Mouse (Mus musculus) spleen, postnatal 14 days (tissue): ENCODE data around the gene Nme4.
"Not testable (repeated sequence)": the region's sequence is repeated elsewhere in the genome, so short reads cannot be mapped to it uniquely, and the experiment has no call there.

Experiments
- DNase-seq, 2 experiments: peaks; one replicate each; pipeline ENCODE4 v3.0.0; 2021 to 2022; ENCODE audit warnings: low spot score in 2 of 2

Gene Nme4

DNA sequence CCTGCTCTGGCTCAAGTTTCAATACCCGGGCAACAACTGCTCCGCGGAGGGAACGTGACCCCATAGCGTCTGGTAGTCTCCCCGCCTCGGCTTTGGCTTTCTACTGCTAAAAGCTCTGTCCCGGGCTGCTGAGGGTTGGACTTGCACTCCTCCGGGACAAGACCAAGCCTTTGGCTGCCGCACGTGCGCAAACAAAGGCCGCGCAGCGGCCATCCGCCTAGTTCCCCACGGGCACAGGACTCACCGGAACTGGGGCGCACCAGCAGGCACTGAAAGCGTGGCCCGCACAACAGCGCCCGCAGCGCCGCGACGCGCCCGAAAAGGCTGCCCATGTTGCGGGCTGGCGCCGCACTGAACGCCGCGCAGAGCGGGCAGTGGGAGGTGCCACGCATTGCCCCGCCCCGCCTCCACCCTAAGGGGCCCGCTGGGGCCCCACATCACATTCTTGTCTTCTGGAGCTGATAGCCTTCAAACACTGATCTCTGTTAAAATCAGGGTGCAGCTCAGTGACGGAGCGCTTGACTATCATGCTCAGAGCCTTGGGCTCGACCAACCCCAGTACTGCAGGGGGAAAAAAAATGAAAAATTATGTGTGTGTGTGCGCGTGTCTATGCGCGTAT, at the start of gene Nme4:
Gene Nme4, minus strand, starts transcription at position 482 of the 620 bp plus-strand sequence.
- peak; percentile 29 to 47 for DNase-seq

DNA sequence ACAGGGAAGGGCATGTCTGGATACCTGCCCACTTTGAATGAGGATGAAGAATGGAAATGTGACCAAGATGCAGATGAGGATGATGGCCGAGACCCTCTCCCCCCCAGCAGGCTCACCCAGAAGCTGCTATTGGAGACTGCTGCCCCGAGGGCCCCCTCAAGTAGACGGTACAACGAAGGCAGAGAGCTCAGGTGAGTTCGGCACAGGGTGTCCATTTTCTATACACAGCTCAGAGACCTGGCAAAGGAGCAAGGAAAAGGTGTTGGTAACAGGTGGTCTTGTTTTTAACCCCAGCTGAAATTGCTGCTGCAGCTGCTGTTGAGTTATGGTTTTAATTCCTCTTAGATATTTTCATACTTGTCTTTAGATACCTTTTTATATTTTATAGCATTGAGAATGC, 48.0 kb upstream of the Nme4 start:
- DNase-seq: no peak

DNA sequence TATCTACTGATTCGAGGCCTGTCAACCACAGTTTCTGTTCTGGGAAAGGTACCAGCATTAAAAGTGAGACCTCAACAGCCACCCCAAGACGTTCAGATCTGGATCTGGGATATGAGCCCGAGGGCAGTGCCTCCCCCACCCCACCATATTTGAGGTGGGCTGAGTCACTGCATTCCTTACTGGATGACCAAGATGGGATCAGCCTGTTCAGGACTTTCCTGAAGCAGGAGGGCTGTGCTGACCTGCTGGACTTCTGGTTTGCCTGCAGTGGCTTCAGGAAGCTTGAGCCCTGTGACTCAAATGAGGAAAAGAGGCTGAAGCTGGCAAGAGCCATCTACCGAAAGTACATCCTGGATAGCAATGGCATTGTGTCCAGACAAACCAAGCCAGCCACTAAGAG, 47.4 kb upstream of the Nme4 start:
- no peak for DNase-seq

DNA sequence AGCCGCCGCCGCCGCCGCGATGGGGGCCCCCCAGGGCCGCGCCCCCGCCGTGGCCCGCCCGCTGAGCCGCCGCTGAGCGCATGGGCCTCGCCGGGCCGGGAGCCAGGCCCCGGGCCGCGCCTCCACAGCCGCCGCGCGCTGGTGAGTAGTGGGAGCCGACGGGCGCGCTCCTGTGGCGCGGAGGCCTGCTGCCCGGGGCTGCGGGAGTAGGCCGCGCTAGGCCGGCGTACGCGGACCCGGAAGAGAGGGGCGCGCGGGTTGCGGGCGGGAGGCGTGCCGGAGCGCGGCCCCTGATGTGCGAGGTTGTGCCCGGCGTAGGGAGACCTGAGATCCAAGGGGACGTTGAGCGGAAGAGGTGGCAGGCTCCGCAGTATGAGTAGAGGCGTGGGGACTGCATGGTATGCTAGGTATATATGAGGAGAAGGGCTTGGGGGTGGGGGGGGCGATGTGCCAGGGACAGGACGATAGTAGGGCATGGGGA, 43.5 kb upstream of the Nme4 start:
- DNase-seq: no peak

DNA sequence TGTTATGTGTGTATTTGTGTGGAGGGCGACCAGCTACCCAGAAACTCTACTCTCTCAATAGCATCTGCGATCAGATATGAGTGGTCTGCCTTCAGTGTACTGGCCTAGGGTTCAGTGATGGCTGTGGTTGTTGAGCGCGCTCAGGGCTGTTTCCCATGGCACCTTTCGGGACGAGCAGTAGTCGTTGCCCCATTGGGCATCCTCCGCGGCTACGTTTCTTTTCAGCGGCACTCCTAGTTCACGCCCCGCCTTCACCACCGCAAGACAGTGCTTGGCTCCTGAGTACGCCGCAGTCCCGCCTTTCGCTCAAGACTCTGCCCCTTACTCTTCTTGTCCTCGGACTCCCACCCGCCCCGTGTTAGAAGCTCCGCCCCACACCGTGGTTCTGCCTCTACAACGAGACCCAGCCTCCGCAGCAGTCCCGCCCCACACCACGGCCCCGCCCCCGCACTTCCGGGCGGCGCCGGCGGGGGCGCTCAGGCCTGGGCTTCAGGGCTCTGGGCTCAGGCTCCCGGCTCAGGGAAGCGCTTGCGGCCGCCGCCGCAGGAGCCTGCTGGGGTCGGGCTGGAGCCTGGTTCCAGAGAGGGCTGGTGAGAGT, 42.9 kb upstream of the Nme4 start, which contains the start of gene Axin1:
Gene Axin1, plus strand, starts transcription at position 450 of the 598 bp plus-strand sequence.
- peak; percentile 85 to 89 for DNase-seq

DNA sequence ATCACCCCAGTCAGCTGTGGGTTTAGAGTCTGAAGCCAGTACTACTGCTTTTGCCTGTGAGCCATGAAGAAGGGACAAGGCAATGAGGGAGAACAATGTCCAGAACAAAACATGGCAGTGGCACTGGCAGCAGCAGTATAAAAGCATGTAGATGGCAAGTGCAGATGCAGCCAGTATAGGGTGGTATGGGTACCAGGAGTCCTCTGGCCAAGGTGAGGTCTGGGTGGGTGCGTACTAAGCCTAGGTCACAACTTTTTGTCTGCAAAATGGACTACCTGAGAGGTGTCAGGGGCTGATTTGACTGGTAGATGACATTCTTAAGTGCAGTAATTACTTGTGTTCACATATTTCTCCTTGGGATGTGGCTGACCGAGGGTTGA, 42.3 kb upstream of the Nme4 start:
- no peak for DNase-seq

DNA sequence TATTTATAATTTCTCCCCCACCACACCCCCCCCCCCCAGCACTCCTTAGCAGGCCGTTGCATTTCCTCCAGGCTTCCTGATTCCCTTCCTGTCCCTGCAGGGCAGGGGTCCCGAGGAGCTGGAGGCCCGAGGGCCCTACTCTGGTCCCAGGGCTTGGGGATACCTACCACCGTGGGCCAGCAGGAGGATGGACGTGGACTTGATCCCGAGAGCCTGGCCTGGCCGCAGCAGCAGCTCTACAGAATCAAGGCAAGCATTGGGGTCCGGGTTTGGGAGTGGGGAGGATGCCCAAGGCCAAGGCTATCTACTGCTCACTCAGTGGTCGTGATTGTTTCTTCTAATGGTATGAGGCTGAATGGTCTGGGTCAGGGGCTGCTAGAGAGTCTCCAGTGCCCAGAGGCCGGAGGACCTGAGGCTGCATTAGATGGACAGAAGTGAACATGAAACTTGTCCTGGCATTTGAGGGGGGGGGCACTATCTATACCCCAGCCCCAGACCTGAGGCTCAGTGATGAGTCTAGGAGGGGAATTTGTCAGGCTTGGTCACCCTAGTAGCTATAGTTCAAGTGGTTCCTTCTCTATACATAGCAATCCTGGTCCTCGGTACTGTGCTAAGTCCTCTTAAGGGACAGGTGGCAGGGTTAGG, 41.8 kb upstream of the Nme4 start:
- no peak for DNase-seq

DNA sequence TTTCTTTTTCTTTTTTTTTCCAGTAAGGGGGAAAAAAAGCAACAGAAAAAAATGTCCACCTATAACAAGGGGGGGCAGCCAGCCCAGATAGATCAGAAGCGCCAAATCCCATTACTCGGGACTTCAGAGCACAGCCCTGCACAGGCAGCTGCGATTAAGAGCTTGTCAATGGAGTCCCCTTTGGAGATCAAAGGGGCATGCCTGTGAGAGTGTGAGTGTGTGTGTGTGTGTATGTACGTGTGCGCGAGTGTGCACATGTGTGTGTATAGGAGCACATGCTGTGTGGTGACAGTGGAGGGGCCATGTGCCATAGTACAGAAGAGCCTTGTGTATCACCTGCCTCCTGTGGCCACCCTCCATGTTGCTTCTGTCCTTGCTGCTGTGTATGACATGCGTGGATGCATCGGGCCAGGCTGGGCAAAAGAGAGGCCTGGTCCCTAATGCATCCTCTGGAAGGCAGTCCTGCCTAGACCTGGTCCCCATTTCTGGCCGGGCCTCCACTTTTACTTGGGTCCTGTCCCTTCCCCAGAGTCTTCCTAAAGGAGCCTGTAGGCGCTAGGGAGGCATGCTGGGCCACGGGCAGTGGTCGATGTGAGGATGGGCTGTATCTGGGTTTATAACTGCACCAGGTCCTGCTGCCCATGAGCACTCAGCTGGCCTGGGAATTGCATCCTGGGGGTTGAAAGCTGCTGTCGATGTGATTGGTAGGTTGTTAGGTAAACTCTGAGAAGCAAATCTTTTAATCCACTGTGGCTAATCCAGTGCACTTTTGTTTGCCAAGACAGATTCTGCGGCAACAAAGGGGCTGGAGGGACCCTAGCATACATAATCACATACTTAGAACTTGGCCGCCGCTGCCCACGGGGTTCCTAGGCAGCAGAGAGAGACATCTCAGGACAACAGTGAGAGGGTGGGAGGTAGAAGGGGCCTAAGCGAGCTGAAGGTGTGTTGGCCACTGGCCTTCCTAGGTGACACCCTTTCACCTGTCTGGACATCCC, 36.8 kb upstream of the Nme4 start:
- DNase-seq: no peak

DNA sequence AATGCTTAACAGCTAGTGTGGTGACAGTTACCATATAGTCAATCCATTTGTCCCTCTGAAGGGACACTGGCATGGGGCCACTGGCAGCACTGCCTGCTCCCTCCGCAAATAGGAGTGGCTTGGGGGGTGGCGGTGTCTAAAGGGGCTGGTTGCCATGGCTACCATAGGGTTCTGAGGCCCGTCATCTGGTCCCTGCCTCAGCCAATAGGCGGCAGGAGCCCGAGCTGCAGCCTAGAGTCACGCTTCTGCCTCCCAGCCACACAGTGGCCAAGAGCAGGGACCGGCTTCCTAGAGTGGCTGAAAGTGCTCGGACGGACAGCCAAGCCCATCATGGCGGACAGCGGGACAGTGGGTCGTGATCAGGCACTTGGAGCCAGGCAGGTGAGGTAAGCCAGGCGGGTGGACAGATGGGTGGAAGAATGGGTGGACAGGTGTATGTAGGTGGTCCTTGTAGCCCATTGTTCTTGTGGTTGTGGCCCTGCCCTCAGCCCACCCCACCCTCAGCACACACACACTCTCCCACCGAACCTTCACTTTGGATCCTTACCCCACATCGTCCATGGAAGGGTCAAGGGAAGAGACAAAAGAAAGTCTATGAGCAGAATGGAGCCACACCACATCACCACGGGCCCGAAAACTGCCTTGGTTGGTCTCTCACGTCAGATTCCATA, 35.8 kb upstream of the Nme4 start:
- DNase-seq: no peak

DNA sequence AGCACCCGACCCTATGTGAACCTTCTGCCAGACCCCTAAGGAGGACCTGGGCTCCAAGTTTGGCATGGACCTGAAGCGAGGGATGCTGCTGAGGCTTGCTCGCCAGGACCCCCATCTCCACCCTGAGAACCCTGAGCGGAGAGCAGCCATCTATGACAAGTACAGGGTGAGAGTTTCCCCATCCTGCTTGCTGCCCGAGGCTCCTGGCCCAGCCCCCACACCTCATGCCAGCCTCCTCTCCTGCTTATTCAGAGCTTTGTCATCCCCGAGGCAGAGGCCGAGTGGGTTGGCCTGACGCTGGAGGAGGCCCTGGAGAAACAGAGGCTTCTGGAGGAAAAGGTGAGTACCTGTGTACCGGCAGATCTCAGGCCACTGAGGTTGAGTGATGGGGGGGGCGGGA, 29.8 kb upstream of the Nme4 start:
- DNase-seq: no peak

DNA sequence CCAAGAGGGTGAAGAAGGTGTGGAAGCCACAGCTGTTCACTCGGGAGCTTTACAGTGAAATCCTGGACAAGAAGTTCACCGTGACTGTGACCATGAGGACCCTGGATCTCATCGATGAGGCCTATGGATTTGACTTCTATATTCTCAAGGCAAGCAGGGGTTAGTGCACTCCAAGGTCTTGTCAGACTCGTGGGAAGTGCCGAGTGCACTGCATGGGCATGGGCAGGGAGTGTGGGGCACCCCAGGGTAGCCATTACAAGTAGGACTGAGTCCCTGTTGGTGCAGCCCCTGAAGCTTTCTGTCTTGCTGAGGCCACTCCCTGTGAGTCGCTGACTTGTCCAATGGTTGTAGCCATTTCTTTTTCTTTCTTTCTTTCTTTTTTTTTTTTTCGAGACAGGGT, 29.2 kb upstream of the Nme4 start:
- DNase-seq: no peak

DNA sequence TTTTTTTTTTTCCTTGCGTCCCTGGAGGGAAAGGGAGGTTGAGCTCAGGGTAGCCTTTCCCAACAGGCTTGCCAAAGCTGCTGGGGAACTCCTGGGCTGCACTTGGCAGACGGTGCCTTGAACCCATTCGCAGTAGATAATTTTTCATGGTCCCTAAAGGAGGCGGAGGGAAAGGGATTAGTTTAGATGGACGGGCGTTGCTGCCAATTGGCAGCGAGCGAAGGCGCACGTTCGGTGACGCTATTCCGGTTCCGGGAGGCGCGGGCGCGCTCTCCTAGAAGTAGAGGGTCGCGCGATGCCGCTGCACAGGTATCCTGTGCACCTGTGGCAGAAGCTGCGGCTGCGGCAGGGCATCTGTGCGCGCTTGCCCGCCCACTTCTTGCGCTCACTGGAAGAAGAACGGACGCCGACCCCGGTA, 27.9 kb upstream of the Nme4 start, which contains the start of gene Mrpl28:
Gene Mrpl28, plus strand, starts transcription at position 234 of the 418 bp plus-strand sequence.
- peak; percentile 68 to 80 for DNase-seq

DNA sequence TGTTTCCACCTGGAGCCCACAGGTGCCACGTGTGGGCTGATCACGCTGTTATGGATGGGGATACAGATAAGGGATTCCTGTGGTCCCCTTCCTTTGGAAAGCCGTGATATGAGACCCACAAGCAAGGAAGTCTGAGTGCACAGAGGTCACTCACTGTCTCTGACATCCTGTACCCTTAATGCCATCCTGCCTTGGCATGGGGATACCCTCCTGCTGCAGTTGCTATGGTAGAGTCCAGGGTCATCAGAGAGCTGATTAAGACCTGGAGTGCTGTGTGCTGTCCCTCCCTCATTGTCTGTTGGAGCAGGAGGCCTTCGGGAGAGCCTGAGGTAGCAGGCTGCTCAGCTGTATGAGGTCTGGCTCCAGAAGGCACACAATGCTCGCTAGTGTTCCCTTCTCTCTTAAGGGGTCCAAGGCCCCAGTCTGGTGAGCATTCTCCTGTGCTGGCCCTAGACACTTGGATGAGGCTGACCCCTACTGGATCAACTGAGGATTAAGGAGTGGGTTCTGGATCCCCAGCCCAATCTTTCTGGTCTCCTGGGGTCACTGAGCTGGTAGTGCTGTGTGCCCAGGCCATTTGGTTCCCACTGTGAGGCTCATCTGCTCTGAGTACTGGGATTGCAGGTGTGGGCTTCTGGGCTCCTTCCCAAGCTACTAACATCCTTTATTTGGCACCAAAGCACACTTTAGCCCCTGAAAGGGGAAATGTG, 27.2 kb upstream of the Nme4 start:
- DNase-seq: no peak

DNA sequence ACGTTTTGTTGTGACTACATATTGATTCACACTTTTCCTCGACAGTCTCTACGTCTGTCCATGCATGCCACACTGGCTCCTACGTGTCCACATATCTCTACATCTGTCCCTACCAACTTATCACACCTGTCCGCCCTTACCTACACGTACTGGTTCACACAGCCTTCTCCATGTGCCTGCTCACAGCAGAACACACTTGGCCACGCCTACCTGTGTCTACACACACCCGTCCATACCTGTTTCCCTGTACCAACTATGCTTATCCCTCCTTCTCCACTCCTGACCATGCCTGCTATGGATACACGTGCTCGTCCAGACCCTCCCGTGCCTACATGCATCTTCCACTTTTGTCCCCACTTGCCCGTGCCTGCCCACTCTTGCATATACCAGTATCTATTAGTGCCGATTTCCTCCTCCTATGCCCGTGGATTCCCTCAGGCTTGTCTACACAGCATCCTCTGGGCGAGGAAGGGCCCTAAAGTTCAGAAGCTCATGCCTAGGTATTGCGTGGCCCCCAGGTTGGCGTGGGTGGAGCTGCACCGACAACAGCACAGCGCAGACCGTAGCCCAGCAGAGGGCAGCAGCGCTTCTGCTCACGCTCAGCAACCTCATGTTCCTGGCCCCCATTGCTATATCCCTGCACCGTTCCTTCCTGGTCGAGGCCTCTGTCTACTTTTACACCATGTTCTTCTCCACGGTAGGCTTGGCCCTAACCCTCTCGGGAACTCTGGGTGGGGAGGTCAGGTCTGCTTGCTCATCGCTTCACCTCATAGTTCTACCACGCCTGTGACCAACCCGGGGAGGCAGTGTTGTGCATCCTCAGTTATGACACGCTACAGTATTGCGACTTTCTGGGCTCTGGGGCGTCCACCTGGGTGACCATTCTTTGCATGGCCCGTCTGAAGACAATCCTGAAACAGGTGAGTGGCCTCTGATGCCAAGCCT, 24.6 kb upstream of the Nme4 start:
- peak in 1 of 2 experiments; percentile 52 for DNase-seq

DNA sequence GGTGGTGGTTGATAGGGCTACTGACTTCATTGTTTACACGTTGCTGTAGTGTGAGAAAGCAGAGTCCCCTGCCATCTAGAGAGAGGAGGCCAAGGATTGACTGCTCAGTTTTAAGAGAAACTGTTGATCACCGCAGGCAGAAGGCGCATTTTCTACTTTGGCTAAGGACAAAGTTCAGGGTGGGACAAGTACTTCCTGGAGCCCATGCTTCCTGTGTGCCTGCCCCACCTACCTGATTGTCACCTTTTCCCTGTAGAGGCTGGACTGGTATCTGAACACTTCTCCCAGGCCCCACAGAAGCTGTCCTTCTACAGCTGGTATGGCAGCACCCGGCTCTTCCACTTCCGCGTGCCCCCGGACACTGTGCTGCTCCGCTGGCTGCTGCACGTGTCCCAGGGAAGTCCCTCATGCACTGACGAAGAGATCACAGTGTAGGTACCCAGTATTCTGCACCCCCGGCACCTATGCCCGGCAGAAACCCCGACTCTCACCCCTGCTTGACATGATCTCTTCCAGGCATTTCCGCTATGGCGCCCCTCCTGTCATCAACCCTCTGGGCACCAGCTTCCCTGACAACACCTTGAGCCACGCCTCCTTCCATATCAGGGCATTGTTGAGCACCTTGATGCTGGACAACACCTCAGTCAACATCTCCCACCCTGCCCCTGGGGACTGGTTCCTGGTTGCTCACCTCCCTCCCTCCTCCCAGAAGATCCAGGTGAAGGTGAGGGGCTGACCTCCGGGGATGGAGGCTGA, 21.3 kb upstream of the Nme4 start:
- DNase-seq: no peak

DNA sequence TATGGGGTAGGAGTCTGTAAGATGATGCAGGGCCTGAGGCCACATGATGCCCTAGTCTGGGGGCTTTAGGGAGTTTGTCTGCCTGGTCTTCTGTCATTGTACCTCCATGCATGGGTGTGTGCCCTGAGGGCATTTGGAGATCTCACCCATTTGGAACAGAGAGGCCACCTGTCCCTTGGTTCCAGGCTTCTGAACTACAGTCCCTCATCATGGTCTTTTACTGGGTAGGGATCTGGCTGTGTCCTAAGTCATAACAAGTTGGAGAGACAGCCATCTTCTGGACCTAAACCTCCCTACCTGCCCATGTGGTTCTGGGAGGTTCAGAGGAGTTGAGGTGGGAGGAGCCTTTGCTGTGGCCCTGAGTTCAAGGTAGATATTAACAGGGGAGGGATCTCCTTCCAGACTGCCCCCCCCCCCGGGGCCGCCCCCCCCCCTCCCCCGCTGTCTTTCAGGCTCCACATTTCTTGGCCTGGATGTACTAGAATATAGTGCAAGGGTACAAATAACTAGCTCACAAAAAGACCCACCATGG, 20.6 kb upstream of the Nme4 start:
- no peak for DNase-seq

DNA sequence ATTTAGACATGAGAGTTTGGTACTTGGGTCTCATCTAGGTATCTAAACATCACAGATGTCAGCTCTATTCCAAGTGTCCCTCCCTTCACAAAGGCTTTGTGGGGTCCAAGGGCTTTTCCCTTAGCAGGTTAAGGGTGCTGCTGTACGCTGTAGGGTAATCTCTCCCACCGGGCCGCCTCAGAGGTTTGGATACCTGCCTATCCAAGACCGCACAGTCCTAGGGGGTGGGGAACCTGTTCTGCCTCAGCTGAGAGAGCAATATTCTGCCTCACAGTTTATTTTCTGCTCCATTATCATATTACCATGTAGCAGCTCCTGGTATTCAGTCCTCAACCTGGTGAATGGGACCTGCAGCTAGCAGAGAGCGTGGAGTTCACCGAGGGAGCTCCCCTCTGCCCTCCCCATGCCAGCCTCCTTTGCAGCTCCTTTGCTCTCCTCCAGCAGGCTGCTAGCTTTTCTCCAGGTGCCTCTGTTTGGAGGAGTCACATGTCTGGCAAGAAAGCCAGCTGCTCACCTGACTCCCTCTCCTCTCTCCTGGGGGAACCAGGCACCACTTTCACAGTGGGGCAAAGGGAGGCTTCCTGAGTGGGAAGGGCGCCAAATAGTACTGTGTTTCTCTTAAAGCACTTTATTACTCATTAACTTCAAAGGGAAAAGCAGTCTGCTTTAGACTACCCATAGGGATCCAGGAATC, 19.9 kb upstream of the Nme4 start:
- no peak for DNase-seq

DNA sequence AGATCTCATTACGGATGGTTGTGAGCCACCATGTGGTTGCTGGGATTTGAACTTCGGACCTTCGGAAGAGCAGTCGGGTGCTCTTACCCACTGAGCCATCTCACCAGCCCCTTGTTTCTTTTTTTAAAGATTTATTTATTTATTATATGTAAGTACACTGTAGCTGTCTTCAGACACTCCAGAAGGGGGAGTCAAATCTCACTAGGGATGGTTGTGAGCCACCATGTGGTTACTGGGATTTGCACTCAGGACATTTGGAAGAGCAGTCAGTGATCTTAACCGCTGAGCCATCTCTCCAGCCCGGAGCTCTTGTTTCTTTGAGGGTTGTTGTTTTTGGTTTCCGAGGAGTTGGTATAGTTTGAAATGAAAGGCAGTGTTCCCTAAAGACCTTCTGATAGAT, 19.1 kb upstream of the Nme4 start:
- not testable (repeated sequence) for DNase-seq
